Mouse (Mus musculus) liver, embryonic 12.5 days (tissue): ENCODE data around the gene Psmb7. TPM values are rescaled to one million over a fixed set of nuclear protein-coding genes. Genes with fewer than 3 reads are reported as not detected.

Experiments used
- ATAC-seq: fragments of 200-750 bp; cut with Nextera tagmentation; 2 replicates; pipeline ENCODE4 v1.8.0; 2017; ENCODE audit warnings: moderate number of reproducible peaks, mild to moderate bottlenecking, moderate library complexity
- H3K27ac ChIP-seq: fragments of 300-500 bp; sonication (generic); 2 replicates; pipeline ENCODE4 v1.5.1; 2016; ENCODE audit warnings: mild to moderate bottlenecking
- H3K27me3 ChIP-seq: fragments of 300-500 bp; sonication (generic); replicated peaks from 2 replicates; pipeline ENCODE4 v1.6.1; 2016; ENCODE audit warnings: mild to moderate bottlenecking, moderate library complexity
- H3K36me3 ChIP-seq: fragments of 300-500 bp; sonication (generic); 2 replicates; pipeline ENCODE4 v1.6.1; 2016; ENCODE audit warnings: mild to moderate bottlenecking, moderate library complexity
- H3K4me1 ChIP-seq: fragments of 300-500 bp; sonication (generic); 2 replicates; pipeline ENCODE4 v1.6.1; 2016
- H3K4me2 ChIP-seq: fragments of 300-500 bp; sonication (generic); 2 replicates; pipeline ENCODE4 v1.6.1; 2016; ENCODE audit warnings: mild to moderate bottlenecking, moderate library complexity
- H3K4me3 ChIP-seq: fragments of 300-500 bp; sonication (generic); 2 replicates; pipeline ENCODE4 v1.5.1; 2016; ENCODE audit warnings: mild to moderate bottlenecking, moderate library complexity
- H3K9ac ChIP-seq: fragments of 300-500 bp; sonication (generic); 2 replicates; pipeline ENCODE4 v1.6.1; 2016; ENCODE audit warnings: mild to moderate bottlenecking, moderate library complexity
- H3K9me3 ChIP-seq: fragments of 300-500 bp; sonication (generic); replicated peaks from 2 replicates; pipeline ENCODE4 v1.6.1; 2016; ENCODE audit warnings: mild to moderate bottlenecking, moderate library complexity
- WGBS: fragments of 180-500 bp; shearing (Covaris S2); methylation state at CpG from one replicate; pipeline ENCODE4 v1.1.7; 2016; ENCODE audit not compliant: insufficient replicate concordance; 5-methylcytosine and 5-hydroxymethylcytosine counted together
- microRNA-seq: library from miRNA; unstranded; fragments of <30 nt; microRNA quantifications from one replicate; pipeline ENCODE4, GENCODE M21; 2017
- polyA plus RNA-seq: library from polyadenylated mRNA; unstranded; fragments of >200 nt; fragmentation: Nextera tagmentation; extraction: Ambion mirVana; gene quantifications from 2 replicates; pipeline ENCODE4 v1.2.1, GENCODE M21; 2016

Psmb7 gene
- polyA plus RNA-seq, 1 experiment from 2014 or later = 195 TPM

GRCm38 (mm10) chr2:38540666-38541065 lies 103.2 kb downstream of the Psmb7 start:
- 78% methylated on average over 6 of the region's 6 CpGs for WGBS
- no peak for ATAC-seq
- peaks cover 87% of the 10 kb centered on the region for H3K4me1 ChIP-seq

GRCm38 (mm10) chr2:38539677-38540076 lies 104.2 kb downstream of the Psmb7 start:
- 0 out of 2 replicates have a peak overlapping the region, but pooled peaks have one; percentile 30 for H3K27ac ChIP-seq
- 82% methylated on average over 9 of the region's 9 CpGs for WGBS
- 0 out of 2 replicates have a peak, but pooled peaks cover 7% of the 10 kb centered on the region for H3K27me3 ChIP-seq
- no peak for ATAC-seq
- H3K4me1 ChIP-seq = peaks cover 90% of the 10 kb centered on the region
- H3K36me3 ChIP-seq = no peaks in the 10 kb centered on the region
- no peaks in the 10 kb centered on the region for H3K9me3 ChIP-seq
- H3K4me2 ChIP-seq = no peak overlapping the region
- no peak overlapping the region for H3K4me3 ChIP-seq
- H3K9ac ChIP-seq = no peak overlapping the region

More at GRCm38 (mm10) chr2:38540666-38541065, 103.2 kb downstream of the Psmb7 start:
- Histone ChIP-seq H3K27me3 (0 out of 2 replicates have a peak, but pooled peaks cover 7% of the 10 kb centered on the region), H3K9ac (no peak overlapping the region), H3K4me2 (no peak overlapping the region), H3K4me3 (no peak overlapping the region), H3K36me3 (no peaks in the 10 kb centered on the region), H3K9me3 (no peaks in the 10 kb centered on the region), H3K27ac (no peak overlapping the region)

Small RNA genes lying within 50 kb of the gene (microRNA-seq; reads per million reads assigned to microRNA genes)
- not detected for gene Gm27634

Other genes with a start within 250 kb of the Psmb7 start
- 42.7 and 45.7 TPM in 2 replicates for gene Nek6, start 132.4 kb downstream of the Psmb7 start, polyA plus RNA-seq
- gene Nr5a1, start 70.5 kb upstream of the Psmb7 start, polyA plus RNA-seq = 0.04 TPM in 1 of 2 replicates, not detected in the other